Mouse (Mus musculus): ENCODE results near the gene Tbc1d9. TPM values are rescaled to one million over a fixed set of nuclear protein-coding genes. Genes with fewer than 3 reads are reported as not detected.
"Not testable (repeated sequence)": the region's sequence is repeated elsewhere in the genome, so short reads cannot be mapped to it uniquely, and the experiment has no call there.

Tbc1d9 gene
- polyA plus RNA-seq, 1 experiment from 2014 or later, result 13.5 TPM

GRCm38 (mm10) chr8:83304946-83305345 lies 139.8 kb downstream of the Tbc1d9 start:
- 80% methylated on average over 1 of the region's 1 CpGs for WGBS
- no peak overlapping the region for H3K27ac ChIP-seq
- H3K9me3 ChIP-seq, result no peaks in the 10 kb centered on the region
- no peak overlapping the region for H3K4me2 ChIP-seq (replicated peaks)
- no peak for ATAC-seq
- no peaks in the 10 kb centered on the region for H3K36me3 ChIP-seq
- no peak overlapping the region for H3K4me3 ChIP-seq (replicated peaks)
- no peak overlapping the region for H3K9ac ChIP-seq (replicated peaks)
- no peaks in the 10 kb centered on the region for H3K4me1 ChIP-seq (replicated peaks)
- H3K27me3 ChIP-seq, result no peaks in the 10 kb centered on the region

- Histone ChIP-seq H3K4me2 (replicated peaks) (no peak overlapping the region), H3K9me3 (no peaks in the 10 kb centered on the region), H3K27me3 (no peaks in the 10 kb centered on the region), H3K27ac (no peak overlapping the region), H3K4me3 (replicated peaks) (no peak overlapping the region), H3K4me1 (replicated peaks) (no peaks in the 10 kb centered on the region), H3K9ac (replicated peaks) (no peak overlapping the region), H3K36me3 (peaks cover 12% of the 10 kb centered on the region)
- ATAC-seq, result no peak
- 96% methylated on average over 6 of the region's 6 CpGs for WGBS
These were observed 144.7 kb downstream of the Tbc1d9 start for GRCm38 (mm10) chr8:83309836-83310235.

GRCm38 (mm10) chr8:83315084-83315483 lies 149.9 kb downstream of the Tbc1d9 start:
- 89% methylated on average over 4 of the region's 4 CpGs for WGBS

GRCm38 (mm10) chr8:83315691-83316090 lies 150.5 kb downstream of the Tbc1d9 start:
- no peak overlapping the region for H3K4me2 ChIP-seq (replicated peaks)
- no peaks in the 10 kb centered on the region for H3K4me1 ChIP-seq (replicated peaks)
- no peak overlapping the region for H3K9ac ChIP-seq (replicated peaks)
- WGBS, result 87% methylated on average over 2 of the region's 2 CpGs
- H3K4me3 ChIP-seq (replicated peaks), result no peak overlapping the region
- H3K27me3 ChIP-seq, result no peaks in the 10 kb centered on the region
- no peak for ATAC-seq
- H3K27ac ChIP-seq, result no peak overlapping the region
- H3K36me3 ChIP-seq, result peaks cover 53% of the 10 kb centered on the region
- no peaks in the 10 kb centered on the region for H3K9me3 ChIP-seq

More at GRCm38 (mm10) chr8:83315084-83315483, 149.9 kb downstream of the Tbc1d9 start:
- not testable (repeated sequence) for H3K4me3 ChIP-seq (replicated peaks); H3K4me2 ChIP-seq (replicated peaks); H3K9me3 ChIP-seq; H3K9ac ChIP-seq (replicated peaks); H3K27ac ChIP-seq; H3K4me1 ChIP-seq (replicated peaks); H3K27me3 ChIP-seq; ATAC-seq
- H3K36me3 ChIP-seq, result peaks cover 48% of the 10 kb centered on the region

GRCm38 (mm10) chr8:83320543-83320942 lies 155.4 kb downstream of the Tbc1d9 start:
- H3K27me3 ChIP-seq, result no peaks in the 10 kb centered on the region
- no peak; the same call in 1 of the 2 replicates for ATAC-seq
- no peaks in the 10 kb centered on the region for H3K9me3 ChIP-seq
- no peaks in the 10 kb centered on the region for H3K4me1 ChIP-seq (replicated peaks)
- peaks cover 58% of the 10 kb centered on the region for H3K36me3 ChIP-seq
- no peak overlapping the region for H3K9ac ChIP-seq (replicated peaks)
- no peak overlapping the region for H3K27ac ChIP-seq
- no peak overlapping the region for H3K4me2 ChIP-seq (replicated peaks)
- H3K4me3 ChIP-seq (replicated peaks), result no peak overlapping the region
- 42% methylated on average over 3 of the region's 3 CpGs for WGBS

GRCm38 (mm10) chr8:83322374-83322773 lies 157.2 kb downstream of the Tbc1d9 start:
- H3K36me3 ChIP-seq, result peaks cover 50% of the 10 kb centered on the region
- no peak overlapping the region for H3K9ac ChIP-seq (replicated peaks)
- H3K4me2 ChIP-seq (replicated peaks), result no peak overlapping the region
- no peak overlapping the region for H3K4me3 ChIP-seq (replicated peaks)
- H3K9me3 ChIP-seq, result no peaks in the 10 kb centered on the region
- H3K27ac ChIP-seq, result no peak overlapping the region
- no peak for ATAC-seq
- 94% methylated on average over 6 of the region's 6 CpGs for WGBS
- H3K4me1 ChIP-seq (replicated peaks), result no peaks in the 10 kb centered on the region
- no peaks in the 10 kb centered on the region for H3K27me3 ChIP-seq

Other genes with a start within 250 kb of the Tbc1d9 start
- gene Gm10645, start 818 bp downstream of the Tbc1d9 start, polyA plus RNA-seq (2015; fragmentation: Nextera tagmentation; extraction: Ambion mirVana), result 6.9 and 7.4 TPM in 2 replicates
- 0.15 and 0.16 TPM in 2 replicates for gene Ucp1, start 125.0 kb downstream of the Tbc1d9 start, polyA plus RNA-seq (2015; fragmentation: Nextera tagmentation; extraction: Ambion mirVana)
- gene Elmod2, start 167.1 kb downstream of the Tbc1d9 start, polyA plus RNA-seq (2015; fragmentation: Nextera tagmentation; extraction: Ambion mirVana), result 30.5 and 32.0 TPM in 2 replicates
- gene Mgat4d, start 183.1 kb downstream of the Tbc1d9 start, polyA plus RNA-seq (2015; fragmentation: Nextera tagmentation; extraction: Ambion mirVana), result not detected in 2 replicates
- gene Clgn, start 224.5 kb downstream of the Tbc1d9 start, polyA plus RNA-seq (2015; fragmentation: Nextera tagmentation; extraction: Ambion mirVana), result 6.5 and 6.8 TPM in 2 replicates